Comparison of ENCODE assay signal across 10 mouse cellular contexts in genomic region chr10:121205551-121205950, GRCm38 (mm10).
DNase-seq lines count a peak whose midpoint lies in the region; ATAC-seq and TF ChIP-seq lines count a peak whose summit lies in the region.
"Had no signal": no experiment of that assay in that cellular context is flagged by ENCODE, and none has a peak within 500 bp of the region (broad histone marks: within the 10 kb centered on the region; RNA-seq: fewer than 3 reads in every experiment).

No protein-coding gene starts in this region.

- WGBS in heart, embryonic 14.5 days = 81% methylated on average over 11 of the region's 11 CpGs
- 82% methylated on average over 11 of the region's 11 CpGs for WGBS in midbrain, embryonic 11.5 days
- WGBS in midbrain, postnatal 0 days = 70% methylated on average over 11 of the region's 11 CpGs
- WGBS in hindbrain, postnatal 0 days = 59% methylated on average over 11 of the region's 11 CpGs
- 74% methylated on average over 11 of the region's 11 CpGs for WGBS in neural tube, embryonic 15.5 days

- intact Hi-C loops in heart, postnatal 10 days (cut with DNase I) = no loop called here

- no peaks in the 10 kb centered on the region for H3K27me3 ChIP-seq in heart, embryonic 14.5 days (ENCODE audit: control insufficient read depth, insufficient read depth, low read length)
- no peaks in the 10 kb centered on the region; the same call in 1 of the 2 replicates for H3K27me3 ChIP-seq in midbrain, embryonic 11.5 days (ENCODE audit: control insufficient read depth, insufficient read depth, low read length)
- H3K27me3 ChIP-seq in midbrain, postnatal 0 days (ENCODE audit: insufficient read depth, low read length) = no peaks in the 10 kb centered on the region; the same call in 1 of the 2 replicates
- H3K27me3 ChIP-seq in hindbrain, postnatal 0 days (ENCODE audit: insufficient read depth, low read length) = peaks cover 10% of the 10 kb centered on the region; the same call in 1 of the 2 replicates
- peaks cover 37% of the 10 kb centered on the region for H3K27me3 ChIP-seq in neural tube, embryonic 15.5 days (replicated peaks)
- H3K27me3 ChIP-seq: intestine, embryonic 15.5 days; Patski had no signal

- H3K27ac ChIP-seq in heart, embryonic 14.5 days (replicated peaks in 1 of 2; ENCODE audit: control insufficient read depth in 1 of 2, insufficient read depth in 1 of 2, low read depth in 2 of 2, low read length in 2 of 2) = peak overlapping the region; percentile 45 to 59
- peak overlapping the region; percentile 67; the same call in 1 of the 2 replicates for H3K27ac ChIP-seq in midbrain, embryonic 11.5 days (ENCODE audit: low read depth, low read length)
- H3K27ac ChIP-seq in midbrain, postnatal 0 days (ENCODE audit: low read depth, low read length) = no peak overlapping the region
- peak overlapping the region; percentile 66; the same call in 1 of the 2 replicates for H3K27ac ChIP-seq in hindbrain, postnatal 0 days
- H3K27ac ChIP-seq in neural tube, embryonic 15.5 days (replicated peaks) = peak overlapping the region; percentile 72
- H3K27ac ChIP-seq: intestine, embryonic 15.5 days had no signal

- TF ChIP-seq CTCF in midbrain, postnatal 0 days (IDR thresholded peaks at IDR 0.05) = no peak
- TF ChIP-seq CTCF in hindbrain, postnatal 0 days (IDR thresholded peaks at IDR 0.05; ENCODE audit: low read depth) = no peak

- H3K4me1 ChIP-seq in heart, embryonic 14.5 days (ENCODE audit: control insufficient read depth in 2 of 2, insufficient read depth in 2 of 2, low read length in 2 of 2) = peaks cover 8 to 12% of the 10 kb centered on the region in 2 experiments
- peaks cover 11% of the 10 kb centered on the region for H3K4me1 ChIP-seq in midbrain, embryonic 11.5 days (ENCODE audit: control insufficient read depth, insufficient read depth, low read length)
- peaks cover 8% of the 10 kb centered on the region; the same call in 1 of the 2 replicates for H3K4me1 ChIP-seq in midbrain, postnatal 0 days (ENCODE audit: insufficient read depth, low read length)
- peaks cover 13% of the 10 kb centered on the region for H3K4me1 ChIP-seq in hindbrain, postnatal 0 days (ENCODE audit: insufficient read depth, low read length)
- H3K4me1 ChIP-seq in neural tube, embryonic 15.5 days = peaks cover 16% of the 10 kb centered on the region
- H3K4me1 ChIP-seq: intestine, embryonic 15.5 days had no signal

- H3K36me3 ChIP-seq in heart, embryonic 14.5 days (ENCODE audit: control insufficient read depth, insufficient read depth, low read length) = no peaks in the 10 kb centered on the region
- no peaks in the 10 kb centered on the region for H3K36me3 ChIP-seq in midbrain, embryonic 11.5 days (ENCODE audit: control insufficient read depth, insufficient read depth, low read length)
- H3K36me3 ChIP-seq in midbrain, postnatal 0 days (ENCODE audit: insufficient read depth, low read length) = no peaks in the 10 kb centered on the region
- no peaks in the 10 kb centered on the region for H3K36me3 ChIP-seq in hindbrain, postnatal 0 days (ENCODE audit: insufficient read depth, low read length)
- no peaks in the 10 kb centered on the region for H3K36me3 ChIP-seq in neural tube, embryonic 15.5 days
- H3K36me3 ChIP-seq: intestine, embryonic 15.5 days had no signal

- H3K4me2 ChIP-seq in heart, embryonic 14.5 days (ENCODE audit: low read length) = no peak overlapping the region
- no peak overlapping the region for H3K4me2 ChIP-seq in midbrain, embryonic 11.5 days
- H3K4me2 ChIP-seq in midbrain, postnatal 0 days (ENCODE audit: low read depth, low read length, poor library complexity, severe bottlenecking) = no peak overlapping the region
- H3K4me2 ChIP-seq in hindbrain, postnatal 0 days (ENCODE audit: low read depth, low read length) = peak overlapping the region; percentile 29
- H3K4me2 ChIP-seq in neural tube, embryonic 15.5 days = peak overlapping the region; percentile 32; the same call in 1 of the 2 replicates
- H3K4me2 ChIP-seq: intestine, embryonic 15.5 days had no signal

- H3K4me3 ChIP-seq in heart, embryonic 14.5 days (ENCODE audit: control insufficient read depth in 1 of 2, insufficient read depth in 1 of 2, low read depth in 1 of 2, low read length in 2 of 2) = no peak overlapping the region
- H3K4me3 ChIP-seq in midbrain, embryonic 11.5 days (ENCODE audit: low read depth, low read length) = no peak overlapping the region
- no peak overlapping the region for H3K4me3 ChIP-seq in midbrain, postnatal 0 days (ENCODE audit: low read depth, low read length)
- no peak overlapping the region for H3K4me3 ChIP-seq in hindbrain, postnatal 0 days (ENCODE audit: low read length)
- no peak overlapping the region for H3K4me3 ChIP-seq in neural tube, embryonic 15.5 days (replicated peaks)
- H3K4me3 ChIP-seq: erythroblast, embryonic 14.5 days; intestine, embryonic 15.5 days had no signal

- no peak overlapping the region; the same call in 1 of the 2 replicates for H3K9ac ChIP-seq in heart, embryonic 14.5 days (ENCODE audit: low read length)
- H3K9ac ChIP-seq in midbrain, embryonic 11.5 days (ENCODE audit: low read length) = no peak overlapping the region
- H3K9ac ChIP-seq in midbrain, postnatal 0 days (replicated peaks; ENCODE audit: low read length, poor library complexity, severe bottlenecking) = no peak overlapping the region
- no peak overlapping the region for H3K9ac ChIP-seq in hindbrain, postnatal 0 days (replicated peaks; ENCODE audit: low read length)
- H3K9ac ChIP-seq in neural tube, embryonic 15.5 days (replicated peaks) = no peak overlapping the region
- H3K9ac ChIP-seq: intestine, embryonic 15.5 days had no signal

- H3K9me3 ChIP-seq in heart, embryonic 14.5 days (ENCODE audit: control insufficient read depth, low read length) = no peaks in the 10 kb centered on the region
- H3K9me3 ChIP-seq in midbrain, embryonic 11.5 days (ENCODE audit: control insufficient read depth, low read length) = no peaks in the 10 kb centered on the region
- H3K9me3 ChIP-seq in midbrain, postnatal 0 days (ENCODE audit: low read length) = no peaks in the 10 kb centered on the region
- no peaks in the 10 kb centered on the region for H3K9me3 ChIP-seq in hindbrain, postnatal 0 days (ENCODE audit: low read length)
- no peaks in the 10 kb centered on the region for H3K9me3 ChIP-seq in neural tube, embryonic 15.5 days (replicated peaks)
- H3K9me3 ChIP-seq: intestine, embryonic 15.5 days had no signal

- DNase-seq in heart, postnatal 10 days = no peak
- DNase-seq in midbrain, embryonic 11.5 days (ENCODE audit: low spot score, missing footprints) = peak; percentile 73
- no peak for DNase-seq in midbrain, postnatal 0 days (ENCODE audit: low spot score)
- no peak for DNase-seq in hindbrain, postnatal 0 days (ENCODE audit: low spot score)
- no peak for DNase-seq in spleen, adult 12 weeks (ENCODE audit: low spot score)

- ATAC-seq in heart, embryonic 14.5 days (ENCODE audit: insufficient number of reproducible peaks, insufficient read depth, low FRiP score, low read depth) = no peak
- peak; percentile 13; the same call in 1 of the 2 replicates for ATAC-seq in midbrain, embryonic 11.5 days (ENCODE audit: low FRiP score)
- ATAC-seq in midbrain, postnatal 0 days (ENCODE audit: low FRiP score) = no peak
- no peak for ATAC-seq in hindbrain, postnatal 0 days
- no peak for ATAC-seq in neural tube, embryonic 15.5 days (ENCODE audit: low FRiP score)
- ATAC-seq: Patski had no signal

Comparison
In these comparisons a context has a peak if more than half of its experiments do, and no peak if none do; other contexts are left out.
1. H3K4me2 ChIP-seq: peak in hindbrain, postnatal 0 days (single experiment) and neural tube, embryonic 15.5 days (single experiment); none in heart, embryonic 14.5 days (single experiment), midbrain, embryonic 11.5 days (single experiment) and midbrain, postnatal 0 days (single experiment).